Mouse (Mus musculus) CH12.LX (cell line): ENCODE data around the gene Rpgr.

Experiments used
- BHLHE40 ChIP-seq: IDR thresholded peaks from 2 replicates; pipeline ENCODE4 v1.6.1; 2011; ENCODE audit warnings: mild to moderate bottlenecking, low read depth, low read length, improper control_type of control experiment
- CHD2 ChIP-seq: IDR thresholded peaks from 2 replicates; pipeline ENCODE4 v1.6.1; 2011; ENCODE audit warnings: low read length, improper control_type of control experiment
- CTCF ChIP-seq, 2 experiments: IDR thresholded peaks in 1 of 2; conservative IDR thresholded peaks in 1 of 2; 2 replicates each; pipeline ENCODE4 v1.5.1; 2011 to 2012; ENCODE audit warnings: low read depth in 2 of 2, low read length in 2 of 2, improper control_type of control experiment in 1 of 2, inconsistent platforms in 1 of 2, mild to moderate bottlenecking in 1 of 2, moderate library complexity in 1 of 2
- EP300 ChIP-seq: IDR thresholded peaks from 2 replicates; pipeline ENCODE4 v1.6.1; 2011; ENCODE audit warnings: low read length, improper control_type of control experiment
- JUND ChIP-seq: conservative IDR thresholded peaks from 2 replicates; pipeline ENCODE4 v1.6.1; 2011; ENCODE audit warnings: low read depth, low read length, improper control_type of control experiment
- KAT2A ChIP-seq: IDR thresholded peaks from 2 replicates; pipeline ENCODE4 v1.6.1; 2012; ENCODE audit warnings: low read length, improper control_type of control experiment, inconsistent platforms; ENCODE audit not compliant: insufficient replicate concordance
- MAFK ChIP-seq: IDR thresholded peaks from 2 replicates; pipeline ENCODE4 v1.6.1; 2011; ENCODE audit warnings: low read length, improper control_type of control experiment; ENCODE audit not compliant: insufficient replicate concordance
- POLR2A ChIP-seq: IDR thresholded peaks from 2 replicates; pipeline ENCODE4 v1.6.1; 2011; ENCODE audit warnings: low read depth, mild to moderate bottlenecking, improper control_type of control experiment, low read length
- POLR2AphosphoS2 ChIP-seq: IDR thresholded peaks from 2 replicates; pipeline ENCODE4 v1.6.1; 2011; ENCODE audit warnings: low read depth, low read length, improper control_type of control experiment
- TBP ChIP-seq: conservative IDR thresholded peaks from 2 replicates; pipeline ENCODE4 v1.6.1; 2011; ENCODE audit warnings: low read depth, low read length, improper control_type of control experiment
- TCF12 ChIP-seq: IDR thresholded peaks from 2 replicates; pipeline ENCODE4 v1.6.1; 2014; ENCODE audit warnings: low read depth, mild to moderate bottlenecking, inconsistent platforms, low read length, improper control_type of control experiment
- USF1 ChIP-seq: IDR thresholded peaks from 2 replicates; pipeline ENCODE4 v1.6.1; 2014; ENCODE audit warnings: low read depth, mild to moderate bottlenecking, inconsistent platforms, low read length, improper control_type of control experiment
- ZKSCAN1 ChIP-seq: IDR thresholded peaks from 2 replicates; pipeline ENCODE4 v1.6.1; 2012; ENCODE audit warnings: low read depth, inconsistent platforms, low read length, improper control_type of control experiment, borderline replicate concordance
- ZNF384 ChIP-seq: IDR thresholded peaks from 2 replicates; pipeline ENCODE4 v1.6.1; 2012; ENCODE audit warnings: low read depth, low read length, improper control_type of control experiment, inconsistent platforms

GRCm38 (mm10) chrX:10233051-10233450, 16.3 kb upstream of the Rpgr start:
- TF ChIP-seq CTCF (conservative IDR thresholded peaks at IDR 0.05 in 1 of 2, IDR thresholded peaks at IDR 0.05 in 1 of 2; ENCODE audit: low read depth in 2 of 2, low read length in 2 of 2) (peak in 1 of 2 experiments; percentile 36; a peak in 2 of 4 replicates), USF1 (no peak), CHD2 (no peak), POLR2A (no peak), ZNF384 (no peak), BHLHE40 (no peak), ZKSCAN1 (no peak), TBP (no peak), JUND (no peak), KAT2A (no peak), TCF12 (no peak), POLR2AphosphoS2 (no peak), MAFK (no peak), EP300 (no peak)
